Mouse (Mus musculus) lung, embryonic 14.5 days (tissue): ENCODE data around the gene Tmem45a2. TPM values are rescaled to one million over a fixed set of nuclear protein-coding genes. Genes with fewer than 3 reads are reported as not detected.

Source experiments
- ATAC-seq: fragments of 200-750 bp; cut with Nextera tagmentation; 2 replicates; pipeline ENCODE4 v1.8.0; 2017; ENCODE audit warnings: mild to moderate bottlenecking, moderate TSS enrichment, moderate library complexity; ENCODE audit not compliant: insufficient read depth
- DNase-seq: peaks from one replicate; pipeline ENCODE4 v3.0.0-alpha.2; 2015
- H3K27ac ChIP-seq: fragments of 300-500 bp; sonication (generic); 2 replicates; pipeline ENCODE4 v1.5.1; 2014; ENCODE audit warnings: low read depth, mild to moderate bottlenecking, moderate library complexity
- H3K27me3 ChIP-seq: fragments of 300-500 bp; sonication (generic); 2 replicates; pipeline ENCODE4 v1.6.1; 2014; ENCODE audit warnings: low read length, control low read depth; ENCODE audit not compliant: insufficient read depth
- H3K36me3 ChIP-seq: fragments of 300-500 bp; sonication (generic); 2 replicates; pipeline ENCODE4 v1.6.1; 2014; ENCODE audit warnings: control low read depth; ENCODE audit not compliant: insufficient read depth
- H3K4me1 ChIP-seq: fragments of 300-500 bp; sonication (generic); 2 replicates; pipeline ENCODE4 v1.6.1; 2014; ENCODE audit warnings: antibody characterized with exemption, control low read depth; ENCODE audit not compliant: insufficient read depth
- H3K4me2 ChIP-seq: fragments of 300-500 bp; sonication (generic); 2 replicates; pipeline ENCODE4 v1.6.1; 2014; ENCODE audit warnings: mild to moderate bottlenecking
- H3K4me3 ChIP-seq: fragments of 300-500 bp; sonication (generic); 2 replicates; pipeline ENCODE4 v1.5.1; 2014; ENCODE audit warnings: low read depth, low read length
- H3K9ac ChIP-seq: fragments of 300-500 bp; sonication (generic); 2 replicates; pipeline ENCODE4 v1.6.1; 2014
- H3K9me3 ChIP-seq: fragments of 300-500 bp; sonication (generic); 2 replicates; pipeline ENCODE4 v1.6.1; 2016; ENCODE audit warnings: low read depth, low read length, control low read depth
- CTCF ChIP-seq: IDR thresholded peaks from 2 replicates; pipeline ENCODE4 v1.5.1; 2016; ENCODE audit warnings: antibody characterized with exemption, low read depth
- WGBS: fragments of 180-500 bp; shearing (Covaris S2); extraction: QIAGEN DNeasy Blood & Tissue Kit; methylation state at CpG from one replicate; pipeline ENCODE4 v1.1.7; 2014; 5-methylcytosine and 5-hydroxymethylcytosine counted together
- polyA plus RNA-seq: library from polyadenylated mRNA; unstranded; fragments of >200 nt; fragmentation: Nextera tagmentation; extraction: Ambion mirVana; gene quantifications from 2 replicates; pipeline ENCODE4 v1.2.1, GENCODE M21; 2014

The Tmem45a2 gene
- 0.29 and 0.34 TPM in 2 replicates for polyA plus RNA-seq

DNA sequence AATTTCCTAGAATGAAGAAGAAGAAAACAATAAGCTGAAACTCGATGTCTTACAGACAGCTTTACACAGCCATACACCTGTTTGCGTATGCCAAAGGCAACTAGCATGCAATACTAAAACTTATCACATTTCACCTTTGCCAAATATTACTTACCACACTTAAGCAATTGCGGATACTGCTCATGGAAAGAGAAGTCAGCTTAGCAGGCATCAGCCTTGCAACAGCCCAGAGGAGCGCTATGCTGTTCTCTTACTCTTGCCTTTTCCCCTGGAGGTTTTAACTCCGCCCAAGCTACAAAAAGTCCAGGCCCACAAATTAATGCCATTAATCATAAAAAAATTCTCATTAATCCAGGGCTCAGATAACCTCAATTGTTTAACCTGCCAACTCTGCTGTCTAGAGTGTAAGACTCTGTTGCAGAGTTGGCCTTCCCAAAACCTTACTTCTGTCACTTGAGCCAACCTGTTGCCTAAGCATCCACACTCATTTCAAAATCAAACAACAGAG, at the start of gene Tmem45a2:
Gene Tmem45a2 (minus strand): TSS at position 241 of the 508 bp plus-strand sequence.
- H3K4me2 ChIP-seq: no peak within 1 kb of the TSS
- 86% methylated on average over 5 of the region's 5 CpGs for WGBS
- DNase-seq (no peak), ATAC-seq (no peak)
- H3K9me3 ChIP-seq: no peaks in the 10 kb centered on the region
- H3K9ac ChIP-seq: no peak within 1 kb of the TSS
- H3K36me3 ChIP-seq: no peaks in the 10 kb centered on the region
- no peak for TF ChIP-seq CTCF
- no peak within 1 kb of the TSS for H3K27ac ChIP-seq
- no peaks in the 10 kb centered on the region for H3K4me1 ChIP-seq
- H3K27me3 ChIP-seq: no peaks in the 10 kb centered on the region
- H3K4me3 ChIP-seq: no peak within 1 kb of the TSS

DNA sequence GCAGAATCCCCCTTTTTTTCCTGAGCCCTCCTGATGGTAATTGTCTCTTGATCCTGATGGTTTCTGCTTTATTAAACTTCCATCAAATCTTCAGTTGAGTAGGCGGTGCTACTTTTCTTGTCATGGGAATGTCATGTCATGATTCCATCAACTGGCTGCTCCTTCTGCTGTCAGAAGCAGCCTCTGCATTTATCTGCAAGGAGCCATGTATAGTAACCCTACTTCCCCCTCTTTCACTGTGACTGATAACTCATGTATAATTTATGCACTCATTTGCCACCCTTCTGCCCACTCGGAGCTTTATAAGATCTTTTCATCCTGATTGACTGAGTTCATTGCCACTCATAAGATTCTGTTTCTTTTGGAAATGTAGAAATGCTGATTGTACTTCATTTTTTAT, 46.4 kb upstream of the Tmem45a2 start:
- Histone ChIP-seq H3K9ac (no peak overlapping the region), H3K36me3 (no peaks in the 10 kb centered on the region), H3K4me1 (no peaks in the 10 kb centered on the region), H3K9me3 (no peaks in the 10 kb centered on the region), H3K4me2 (no peak overlapping the region), H3K4me3 (no peak overlapping the region), H3K27ac (no peak overlapping the region), H3K27me3 (no peaks in the 10 kb centered on the region)
- no peak for TF ChIP-seq CTCF
- ATAC-seq: no peak
- DNase-seq: no peak
- 81% methylated on average over 2 of the region's 2 CpGs for WGBS

DNA sequence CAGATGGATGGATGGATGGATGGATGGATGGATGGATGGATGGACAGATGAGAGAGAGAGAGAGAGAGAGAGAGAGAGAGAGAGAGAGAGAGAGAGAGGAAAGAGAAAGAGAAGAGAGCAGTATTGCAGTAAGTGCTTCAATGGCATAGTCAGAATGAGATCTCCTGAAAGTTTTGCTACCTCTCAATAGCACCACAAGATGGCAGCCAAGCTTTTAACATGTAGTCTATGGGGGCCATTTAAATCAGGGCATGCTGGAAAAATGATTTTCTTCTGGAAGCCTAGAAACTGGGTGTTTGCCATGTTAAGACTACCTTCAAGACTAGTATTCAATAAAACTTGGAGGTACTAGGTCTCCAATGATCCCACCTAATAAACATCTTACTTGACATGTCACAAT, 44.9 kb upstream of the Tmem45a2 start:
- no peak for ATAC-seq
- H3K9me3 ChIP-seq: no peaks in the 10 kb centered on the region
- TF ChIP-seq CTCF: peak; percentile 46
- H3K4me3 ChIP-seq: no peak overlapping the region
- H3K4me1 ChIP-seq: no peaks in the 10 kb centered on the region
- no peaks in the 10 kb centered on the region for H3K27me3 ChIP-seq
- DNase-seq: peak; percentile 65
- no peaks in the 10 kb centered on the region for H3K36me3 ChIP-seq
- no peak overlapping the region for H3K9ac ChIP-seq
- no peak overlapping the region for H3K4me2 ChIP-seq
- H3K27ac ChIP-seq: no peak overlapping the region

DNA sequence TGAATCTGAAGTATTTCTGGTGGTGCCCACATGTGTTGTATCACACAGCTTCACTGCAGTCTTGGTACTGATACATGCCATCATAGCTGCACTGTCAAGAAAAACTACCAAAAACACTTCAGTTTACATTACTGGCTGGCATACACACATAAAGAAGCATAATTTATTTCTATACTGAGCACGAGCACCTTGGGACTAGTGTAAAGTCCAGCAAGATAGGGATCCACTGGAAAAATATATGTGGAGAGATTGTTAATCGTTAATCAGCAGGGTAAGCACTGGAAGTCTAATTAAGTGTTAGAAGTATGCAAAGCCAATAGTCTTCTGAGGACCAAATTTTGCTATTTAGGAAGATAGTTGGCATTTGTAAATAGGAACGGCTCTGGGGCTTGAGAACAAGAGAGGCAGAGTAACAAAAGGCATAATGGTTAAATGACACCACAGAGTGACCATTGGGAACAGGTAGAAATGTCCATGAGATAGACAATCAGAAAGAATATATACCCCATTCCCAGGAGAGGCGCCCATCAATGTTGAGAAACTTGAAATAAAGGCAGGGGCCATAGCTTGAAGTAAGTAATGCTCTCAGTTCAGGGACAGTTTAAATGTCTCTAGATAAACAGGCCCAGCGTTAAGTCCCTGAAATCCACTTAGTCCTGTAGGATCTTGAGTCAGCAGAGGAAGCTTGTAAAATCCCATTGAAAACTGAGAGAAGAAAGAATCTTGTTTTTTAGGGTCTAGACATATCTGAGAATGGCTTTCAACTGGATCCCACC, 35.2 kb upstream of the Tmem45a2 start:
- Histone ChIP-seq H3K9me3 (no peaks in the 10 kb centered on the region), H3K27ac (no peak overlapping the region), H3K4me3 (no peak overlapping the region), H3K4me1 (no peaks in the 10 kb centered on the region), H3K36me3 (no peaks in the 10 kb centered on the region), H3K9ac (no peak overlapping the region), H3K27me3 (no peaks in the 10 kb centered on the region), H3K4me2 (no peak overlapping the region)
- DNase-seq (no peak), ATAC-seq (no peak)
- no peak for TF ChIP-seq CTCF
- 65% methylated on average over 5 of the region's 5 CpGs for WGBS

DNA sequence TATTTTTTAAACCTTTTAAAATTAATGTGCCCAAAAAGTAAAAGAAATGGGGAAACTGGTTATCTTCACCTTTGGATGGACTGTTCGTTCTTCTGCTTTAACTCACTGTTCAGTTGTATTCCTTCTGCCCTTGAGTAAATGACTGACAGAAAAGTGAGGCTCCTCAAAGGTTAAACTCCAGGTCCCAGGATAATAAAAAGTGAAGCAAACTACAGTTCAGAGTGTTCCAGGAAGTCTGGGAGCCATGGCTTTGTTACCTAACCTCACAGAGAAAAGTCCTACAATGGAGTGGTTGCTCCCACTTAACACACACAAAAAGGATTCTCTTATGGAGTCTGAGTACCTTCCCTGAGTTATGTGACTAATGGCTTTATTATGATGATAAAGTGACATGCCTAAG, 30.0 kb upstream of the Tmem45a2 start:
- WGBS: 80% methylated on average over 1 of the region's 1 CpGs
- no peak for DNase-seq
- no peak overlapping the region for H3K4me3 ChIP-seq

DNA sequence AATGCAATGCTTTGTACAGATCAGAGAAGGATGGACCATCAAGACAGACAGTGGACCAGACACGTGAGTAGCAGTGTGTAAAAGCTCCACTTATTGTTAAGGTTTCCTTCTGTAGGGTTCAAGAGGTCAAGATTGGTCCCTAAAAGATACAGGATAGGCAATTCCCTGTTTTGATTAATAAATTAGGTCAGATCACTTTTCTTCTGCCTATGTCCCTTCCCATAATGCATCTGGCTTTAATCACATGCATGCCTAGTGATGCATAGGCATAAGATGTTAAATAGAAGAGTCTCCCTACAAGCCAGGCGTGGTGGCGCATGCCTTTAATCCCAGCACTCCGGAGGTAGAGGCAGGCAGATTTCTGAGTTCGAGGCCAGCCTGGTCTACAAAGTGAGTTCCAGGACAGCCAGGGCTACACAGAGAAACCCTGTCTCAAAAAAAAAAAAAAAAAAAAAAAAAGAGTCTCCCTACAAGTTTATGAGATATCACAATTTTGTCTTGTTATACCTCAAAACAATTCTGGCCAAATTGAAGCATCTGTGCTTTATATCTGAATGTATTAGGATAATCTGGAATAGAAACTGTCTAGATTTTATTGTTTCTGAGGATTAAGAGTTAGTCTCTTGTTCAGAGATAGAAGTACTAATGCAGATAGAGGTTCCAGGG, 28.5 kb upstream of the Tmem45a2 start:
- 74% methylated on average over 5 of the region's 5 CpGs for WGBS
- ATAC-seq (no peak), DNase-seq (no peak)
- H3K4me1 ChIP-seq: no peaks in the 10 kb centered on the region
- no peaks in the 10 kb centered on the region for H3K9me3 ChIP-seq
- TF ChIP-seq CTCF: no peak
- no peak overlapping the region for H3K4me2 ChIP-seq
- H3K36me3 ChIP-seq: no peaks in the 10 kb centered on the region
- H3K27ac ChIP-seq: no peak overlapping the region
- no peak overlapping the region for H3K4me3 ChIP-seq
- H3K9ac ChIP-seq: no peak overlapping the region
- no peaks in the 10 kb centered on the region for H3K27me3 ChIP-seq

More for the DNA sequence above, 30.0 kb upstream of the Tmem45a2 start:
- no peak for ATAC-seq
- H3K36me3 ChIP-seq: no peaks in the 10 kb centered on the region
- no peak overlapping the region for H3K4me2 ChIP-seq
- H3K4me1 ChIP-seq: no peaks in the 10 kb centered on the region
- no peaks in the 10 kb centered on the region for H3K27me3 ChIP-seq
- no peak for TF ChIP-seq CTCF
- no peaks in the 10 kb centered on the region for H3K9me3 ChIP-seq
- H3K9ac ChIP-seq: no peak overlapping the region
- H3K27ac ChIP-seq: no peak overlapping the region

DNA sequence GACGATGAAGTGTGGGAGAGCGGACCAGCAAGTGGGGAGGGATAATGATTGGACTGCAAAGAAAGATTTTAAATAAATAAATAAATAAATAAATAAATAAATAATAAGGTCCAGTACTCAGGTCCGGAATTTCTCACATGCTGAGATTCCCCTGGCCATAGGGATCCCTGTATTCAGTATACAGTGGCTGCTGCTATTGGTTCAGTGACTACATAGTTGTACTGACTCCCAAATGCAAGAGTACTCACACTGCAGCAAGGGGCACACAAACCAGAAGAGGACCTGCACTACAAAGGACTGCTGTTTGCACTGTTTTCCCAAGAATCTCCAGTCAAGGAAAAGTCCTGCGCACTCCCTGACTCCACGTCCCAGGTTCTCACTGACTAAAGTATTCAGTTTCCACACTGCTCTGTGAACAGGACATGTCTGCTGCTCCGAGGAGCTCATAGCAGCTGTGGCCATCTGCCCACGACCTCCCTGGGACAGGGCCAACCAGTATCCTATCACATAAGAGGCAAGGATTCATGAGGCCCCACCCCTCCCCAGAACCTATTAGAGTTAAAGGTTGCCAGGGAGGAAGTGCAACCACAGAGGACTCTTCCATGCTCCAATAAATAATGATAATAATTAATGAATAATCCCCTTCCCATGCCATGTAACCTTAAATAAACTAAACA, 27.4 kb upstream of the Tmem45a2 start:
- DNase-seq: peak; percentile 29
- Histone ChIP-seq H3K4me3 (no peak overlapping the region), H3K27ac (no peak overlapping the region), H3K4me1 (no peaks in the 10 kb centered on the region), H3K4me2 (no peak overlapping the region), H3K9ac (no peak overlapping the region), H3K9me3 (no peaks in the 10 kb centered on the region), H3K27me3 (no peaks in the 10 kb centered on the region), H3K36me3 (no peaks in the 10 kb centered on the region)
- 39% methylated on average over 7 of the region's 7 CpGs for WGBS
- ATAC-seq: peak; percentile 63; the same call in 1 of the 2 replicates
- no peak for TF ChIP-seq CTCF
